Mouse (Mus musculus) cerebellum, adult 8-10 months (tissue): Measurements from ENCODE around the gene Ubxn4.
"Not testable (repeated sequence)": the region's sequence is repeated elsewhere in the genome, so short reads cannot be mapped to it uniquely, and the experiment has no call there.

Source experiments
- DNase-seq: peaks from one replicate; pipeline ENCODE4 v3.0.0; 2022

Gene Ubxn4

GRCm38 (mm10) chr1:128314665-128315064, 70.9 kb downstream of the Ubxn4 start:
- DNase-seq: no peak

- DNase-seq: not testable (repeated sequence)
These were observed 75.5 kb downstream of the Ubxn4 start for GRCm38 (mm10) chr1:128319266-128319665.

GRCm38 (mm10) chr1:128323026-128323643, 79.4 kb downstream of the Ubxn4 start:
- DNase-seq: no peak

GRCm38 (mm10) chr1:128324776-128325175, 81.0 kb downstream of the Ubxn4 start:
- DNase-seq: no peak

GRCm38 (mm10) chr1:128327165-128327564, 83.4 kb downstream of the Ubxn4 start:
- DNase-seq: no peak

GRCm38 (mm10) chr1:128328218-128328617, 84.5 kb downstream of the Ubxn4 start, which contains the start of gene Lct:
Lct (minus strand) TSS chr1:128328318.
- no peak for DNase-seq
